14 mouse cellular contexts compared by ENCODE assay signal in genomic region chr12:41089931-41090366, GRCm38 (mm10).
A peak's percentile ranks its signal among the peaks of the same experiment; 100 is the strongest.
DNase-seq lines count a peak whose midpoint lies in the region; TF ChIP-seq lines count a peak whose summit lies in the region.
"Had no signal": no experiment of that assay in that cellular context is flagged by ENCODE, and none has a peak within 500 bp of the region (broad histone marks: within the 10 kb centered on the region; RNA-seq: fewer than 3 reads in every experiment).

No protein-coding gene starts in this region.

- peak; percentile 19 to 34 for DNase-seq in left cerebral cortex, adult 18-20 months (ENCODE audit: low spot score in 2 of 2)
- DNase-seq in left cerebral cortex, postnatal 4 days: no peak
- peak; percentile 89 for DNase-seq in brain, adult 2 months (ENCODE audit: low read depth, low spot score)
- peak; percentile 6 to 15 for DNase-seq in left cerebral cortex, postnatal 36 days (ENCODE audit: low spot score in 2 of 2)
- DNase-seq in adrenal gland, adult 18-20 months (ENCODE audit: low spot score in 2 of 2): no peak
- DNase-seq in testis, postnatal 14 days (ENCODE audit: low spot score): no peak
- DNase-seq in lung, adult 2 months: no peak
- DNase-seq: adrenal gland, adult 2 months; cerebellum, adult 9-10 months; liver had no signal

- no peak overlapping the region for H3K4me3 ChIP-seq in C2C12 (ENCODE audit: insufficient read depth, poor library complexity, severe bottlenecking)
- H3K4me3 ChIP-seq in lung, adult 2 months (replicated peaks; ENCODE audit: extremely low read depth, low read depth, low read length): no peak overlapping the region
- H3K4me3 ChIP-seq: hindbrain, embryonic 13.5 days; layer of hippocampus, adult 2 months had no signal

- no peaks in the 10 kb centered on the region for H3K36me3 ChIP-seq in C2C12 (ENCODE audit: control insufficient read depth, insufficient read depth)
- H3K36me3 ChIP-seq: hindbrain, embryonic 13.5 days had no signal

- no peak for TF ChIP-seq POLR2A in lung, adult 2 months (IDR thresholded peaks at IDR 0.05; ENCODE audit: borderline replicate concordance, extremely low read depth, low read depth, low read length)

- TF ChIP-seq CTCF in C2C12 (IDR thresholded peaks at IDR 0.05; ENCODE audit: control insufficient read depth, insufficient read depth, insufficient read length): no peak
- TF ChIP-seq CTCF in lung, adult 2 months (IDR thresholded peaks at IDR 0.05; ENCODE audit: insufficient read depth, low read length): no peak

- no peaks in the 10 kb centered on the region for H3K79me2 ChIP-seq in C2C12 (ENCODE audit: control insufficient read depth, insufficient read depth)

- H3K4me1 ChIP-seq in lung, adult 2 months (ENCODE audit: control insufficient read depth, insufficient read depth, low read length): no peaks in the 10 kb centered on the region
- H3K4me1 ChIP-seq: hindbrain, embryonic 13.5 days had no signal

- no peaks in the 10 kb centered on the region for H3K79me3 ChIP-seq in C2C12 (ENCODE audit: low read depth)

- 86% methylated on average over 5 of the region's 5 CpGs for WGBS in lung, adult 2 months

- H3K27me3 ChIP-seq in C2C12 (ENCODE audit: control insufficient read depth, insufficient read depth, insufficient read length): no peaks in the 10 kb centered on the region
- H3K27me3 ChIP-seq: CH12.LX; hindbrain, embryonic 13.5 days had no signal

- no peak overlapping the region for H3ac ChIP-seq in C2C12 (ENCODE audit: control insufficient read depth, insufficient read length, low read depth)

- intact Hi-C loops in left cerebral cortex, postnatal 4 days (cut with DNase I): no loop called here
- intact Hi-C loops in left cerebral cortex, postnatal 36 days (cut with DNase I): no loop called here

TF ChIP-seq in C2C12, 6 proteins besides CTCF, POLR2A, EP300 and RAD21:
- TF ChIP-seq CEBPB (IDR thresholded peaks at IDR 0.05; ENCODE audit: low read depth): peak; percentile 74
- peak; percentile 78 for TF ChIP-seq MAX (IDR thresholded peaks at IDR 0.05)
- no peak for TF ChIP-seq MYOG (IDR thresholded peaks at IDR 0.05; ENCODE audit: control insufficient read depth, extremely low read depth, insufficient read length)
- TF ChIP-seq FOSL1 (IDR thresholded peaks at IDR 0.05; ENCODE audit: insufficient read depth, low read length, poor library complexity, severe bottlenecking): peak; percentile 2
- peak; percentile 99 for TF ChIP-seq MYOD1 (IDR thresholded peaks at IDR 0.05; ENCODE audit: control insufficient read depth, insufficient read length, low read depth)
- TF ChIP-seq USF1 (IDR thresholded peaks at IDR 0.05; ENCODE audit: low read depth): no peak

Comparison
In these comparisons a context has a peak if more than half of its experiments do, and no peak if none do; other contexts are left out.
1. DNase-seq: peak in left cerebral cortex, adult 18-20 months (2 of 2), brain, adult 2 months (single experiment) and left cerebral cortex, postnatal 36 days (2 of 2); none in left cerebral cortex, postnatal 4 days (single experiment), adrenal gland, adult 18-20 months (0 of 2), testis, postnatal 14 days (single experiment) and lung, adult 2 months (single experiment).